Mouse (Mus musculus): Measurements from ENCODE around the gene Map3k14.

GRCm38 (mm10) chr11:103195236-103195635 lies 72.0 kb downstream of the Map3k14 start:
- TF ChIP-seq CTCF (IDR thresholded peaks at IDR 0.05; ENCODE audit: extremely low read depth, insufficient read length, insufficient replicate concordance, low read depth, low read length), result no peak
- no peak for TF ChIP-seq POLR2A (IDR thresholded peaks at IDR 0.05; ENCODE audit: low read depth, low read length)

Measured in small intestine, adult 2 months (tissue).